In genomic region chr2:113358009-113358408, GRCm38 (mm10) we compare ENCODE assay signal across 23 mouse cellular contexts. TPM values are rescaled to one million over a fixed set of nuclear protein-coding genes. Genes with fewer than 3 reads are reported as not detected.
DNase-seq lines count a peak whose midpoint lies in the region; ATAC-seq and TF ChIP-seq lines count a peak whose summit lies in the region.
"Had no signal": no experiment of that assay in that cellular context is flagged by ENCODE, and none has a peak within 500 bp of the region (broad histone marks: within the 10 kb centered on the region; RNA-seq: fewer than 3 reads in every experiment).

No protein-coding gene starts in this region.

- no peaks in the 10 kb centered on the region for H3K27me3 ChIP-seq in embryonic facial prominence, embryonic 14.5 days (replicated peaks; ENCODE audit: control insufficient read depth, insufficient read depth, low read length)
- H3K27me3 ChIP-seq in embryonic facial prominence, embryonic 10.5 days (replicated peaks; ENCODE audit: low read depth, poor library complexity, severe bottlenecking): no peaks in the 10 kb centered on the region
- no peaks in the 10 kb centered on the region for H3K27me3 ChIP-seq in hindbrain, embryonic 11.5 days (ENCODE audit: control insufficient read depth, insufficient read depth, low read length)
- H3K27me3 ChIP-seq: forebrain, embryonic 12.5 days; heart, embryonic 12.5 days; hindbrain, embryonic 13.5 days; midbrain, embryonic 12.5 days; neural tube, embryonic 15.5 days had no signal

- H3K4me3 ChIP-seq in embryonic facial prominence, embryonic 14.5 days (ENCODE audit: low read depth, low read length): no peak overlapping the region
- no peak overlapping the region for H3K4me3 ChIP-seq in embryonic facial prominence, embryonic 10.5 days
- no peak overlapping the region for H3K4me3 ChIP-seq in layer of hippocampus, adult 2 months
- H3K4me3 ChIP-seq in hindbrain, embryonic 11.5 days (ENCODE audit: low read depth, low read length): no peak overlapping the region
- H3K4me3 ChIP-seq: forebrain, embryonic 12.5 days; heart, embryonic 12.5 days; hindbrain, embryonic 13.5 days; limb, embryonic 10.5 days; midbrain, embryonic 12.5 days; neural tube, embryonic 15.5 days had no signal

- no peak overlapping the region for H3K9ac ChIP-seq in embryonic facial prominence, embryonic 14.5 days (ENCODE audit: low read depth, low read length)
- H3K9ac ChIP-seq in hindbrain, embryonic 11.5 days (ENCODE audit: low read depth, low read length): no peak overlapping the region
- H3K9ac ChIP-seq: forebrain, embryonic 12.5 days; heart, embryonic 12.5 days; hindbrain, embryonic 13.5 days; midbrain, embryonic 12.5 days; neural tube, embryonic 15.5 days had no signal

- H3K36me3 ChIP-seq in embryonic facial prominence, embryonic 14.5 days (ENCODE audit: control insufficient read depth, insufficient read depth, low read length): no peaks in the 10 kb centered on the region
- H3K36me3 ChIP-seq in embryonic facial prominence, embryonic 10.5 days (replicated peaks): no peaks in the 10 kb centered on the region
- H3K36me3 ChIP-seq in hindbrain, embryonic 11.5 days (ENCODE audit: control insufficient read depth, insufficient read depth, low read length): no peaks in the 10 kb centered on the region
- H3K36me3 ChIP-seq: forebrain, embryonic 12.5 days; G1E; heart, embryonic 12.5 days; hindbrain, embryonic 13.5 days; limb, embryonic 10.5 days; midbrain, embryonic 12.5 days; neural tube, embryonic 15.5 days had no signal

- DNase-seq in embryonic facial prominence, embryonic 14.5 days (ENCODE audit: low spot score): peak; percentile 11
- DNase-seq in embryonic facial prominence, embryonic 10.5 days (ENCODE audit: low spot score): no peak
- no peak for DNase-seq in layer of hippocampus, adult 2 months (ENCODE audit: low spot score in 2 of 2)
- DNase-seq in layer of hippocampus, postnatal 14 days (ENCODE audit: low spot score in 2 of 2): no peak
- DNase-seq in adipocyte (ENCODE audit: low spot score): peak; percentile 9
- DNase-seq in mesoderm, embryonic 11.5 days (ENCODE audit: low read depth, low spot score): peak; percentile 34
- no peak for DNase-seq in lung, postnatal 10 days
- no peak for DNase-seq in hindbrain, embryonic 11.5 days (ENCODE audit: low spot score)
- DNase-seq: adrenal gland, postnatal 10 days; cerebellum, adult 9-10 months; gastrocnemius, postnatal 10 days; kidney, postnatal 4 days; layer of hippocampus, adult 9-11 months; right cerebral cortex, postnatal 14 days had no signal

- WGBS in embryonic facial prominence, embryonic 14.5 days: 21% methylated on average over 2 of the region's 2 CpGs
- WGBS in embryonic facial prominence, embryonic 10.5 days: 45% methylated on average over 2 of the region's 2 CpGs
- 44% methylated on average over 2 of the region's 2 CpGs for WGBS in hindbrain, embryonic 11.5 days

- H3K27ac ChIP-seq in embryonic facial prominence, embryonic 14.5 days (replicated peaks; ENCODE audit: low read depth, low read length): no peak overlapping the region
- no peak overlapping the region for H3K27ac ChIP-seq in embryonic facial prominence, embryonic 10.5 days (replicated peaks)
- H3K27ac ChIP-seq in layer of hippocampus, adult 2 months: peak overlapping the region; percentile 18; the same call in 1 of the 2 replicates
- H3K27ac ChIP-seq in hindbrain, embryonic 11.5 days (ENCODE audit: low read depth, low read length): no peak overlapping the region
- H3K27ac ChIP-seq: forebrain, embryonic 12.5 days; hindbrain, embryonic 13.5 days; limb, embryonic 10.5 days; macrophage; midbrain, embryonic 12.5 days; neural tube, embryonic 15.5 days had no signal

- H3K9me3 ChIP-seq in embryonic facial prominence, embryonic 14.5 days (ENCODE audit: control insufficient read depth, low read length): no peaks in the 10 kb centered on the region
- H3K9me3 ChIP-seq in embryonic facial prominence, embryonic 10.5 days: no peaks in the 10 kb centered on the region
- H3K9me3 ChIP-seq in hindbrain, embryonic 11.5 days (ENCODE audit: control insufficient read depth, low read length): no peaks in the 10 kb centered on the region
- H3K9me3 ChIP-seq: forebrain, embryonic 12.5 days; heart, embryonic 12.5 days; hindbrain, embryonic 13.5 days; limb, embryonic 10.5 days; midbrain, embryonic 12.5 days; neural tube, embryonic 15.5 days had no signal

- H3K4me1 ChIP-seq in embryonic facial prominence, embryonic 14.5 days (ENCODE audit: control insufficient read depth, insufficient read depth, low read length): 0 out of 2 replicates have a peak, but pooled peaks cover 3% of the 10 kb centered on the region
- peaks cover 3% of the 10 kb centered on the region; the same call in 1 of the 2 replicates for H3K4me1 ChIP-seq in embryonic facial prominence, embryonic 10.5 days
- H3K4me1 ChIP-seq in hindbrain, embryonic 11.5 days (replicated peaks; ENCODE audit: control insufficient read depth, insufficient read depth, low read length): no peaks in the 10 kb centered on the region
- H3K4me1 ChIP-seq: forebrain, embryonic 12.5 days; hindbrain, embryonic 13.5 days; limb, embryonic 10.5 days; midbrain, embryonic 12.5 days; neural tube, embryonic 15.5 days had no signal

- no peak overlapping the region for H3K4me2 ChIP-seq in embryonic facial prominence, embryonic 14.5 days (ENCODE audit: low read depth, low read length)
- no peak overlapping the region for H3K4me2 ChIP-seq in hindbrain, embryonic 11.5 days (replicated peaks; ENCODE audit: low read depth, low read length)
- H3K4me2 ChIP-seq: forebrain, embryonic 12.5 days; heart, embryonic 12.5 days; hindbrain, embryonic 13.5 days; midbrain, embryonic 12.5 days; neural tube, embryonic 15.5 days had no signal

- no peak for TF ChIP-seq CTCF in layer of hippocampus, adult 2 months (conservative IDR thresholded peaks at IDR 0.05)

- ATAC-seq in embryonic facial prominence, embryonic 14.5 days (ENCODE audit: low read depth): no peak
- no peak for ATAC-seq in hindbrain, embryonic 11.5 days (ENCODE audit: low FRiP score)
- ATAC-seq: activated CD4-positive, CD25-positive, alpha-beta regulatory T cell, adult 4 months had no signal

RNA-seq across cellular contexts. Expression of gene Fmn1, which starts 30.5 kb away (rescaled TPM):
- polyA plus RNA-seq in embryonic facial prominence, embryonic 14.5 days (2014; fragmentation: Nextera tagmentation; extraction: Ambion mirVana): 2.5 and 3.1 TPM in 2 replicates
- 2.1 and 2.2 TPM in 2 replicates for polyA plus RNA-seq in embryonic facial prominence, embryonic 10.5 days (2016; fragmentation: Nextera tagmentation; extraction: Ambion mirVana)
- total RNA-seq in layer of hippocampus, adult 2 months (2021): 10 to 100 TPM; 43.3 to 47.3 TPM
- 10 to 100 TPM; 20.0 to 22.4 TPM for total RNA-seq in layer of hippocampus, postnatal 14 days (2021)
- polyA plus RNA-seq in hindbrain, embryonic 11.5 days (2014; fragmentation: Nextera tagmentation; extraction: Ambion mirVana): 1.3 and 2.0 TPM in 2 replicates
- polyA plus RNA-seq: G1E had no signal

Comparison
In these comparisons a context has a peak if more than half of its experiments do, and no peak if none do; other contexts are left out.
1. DNase-seq: peak in embryonic facial prominence, embryonic 14.5 days (single experiment), adipocyte (single experiment) and mesoderm, embryonic 11.5 days (single experiment); none in embryonic facial prominence, embryonic 10.5 days (single experiment), layer of hippocampus, adult 2 months (0 of 2), layer of hippocampus, postnatal 14 days (0 of 2), lung, postnatal 10 days (single experiment) and hindbrain, embryonic 11.5 days (single experiment).